Mouse (Mus musculus): ENCODE measurements around the gene Lyst.
"Not testable (repeated sequence)": the region's sequence is repeated elsewhere in the genome, so short reads cannot be mapped to it uniquely, and the experiment has no call there.

The Lyst gene

DNA sequence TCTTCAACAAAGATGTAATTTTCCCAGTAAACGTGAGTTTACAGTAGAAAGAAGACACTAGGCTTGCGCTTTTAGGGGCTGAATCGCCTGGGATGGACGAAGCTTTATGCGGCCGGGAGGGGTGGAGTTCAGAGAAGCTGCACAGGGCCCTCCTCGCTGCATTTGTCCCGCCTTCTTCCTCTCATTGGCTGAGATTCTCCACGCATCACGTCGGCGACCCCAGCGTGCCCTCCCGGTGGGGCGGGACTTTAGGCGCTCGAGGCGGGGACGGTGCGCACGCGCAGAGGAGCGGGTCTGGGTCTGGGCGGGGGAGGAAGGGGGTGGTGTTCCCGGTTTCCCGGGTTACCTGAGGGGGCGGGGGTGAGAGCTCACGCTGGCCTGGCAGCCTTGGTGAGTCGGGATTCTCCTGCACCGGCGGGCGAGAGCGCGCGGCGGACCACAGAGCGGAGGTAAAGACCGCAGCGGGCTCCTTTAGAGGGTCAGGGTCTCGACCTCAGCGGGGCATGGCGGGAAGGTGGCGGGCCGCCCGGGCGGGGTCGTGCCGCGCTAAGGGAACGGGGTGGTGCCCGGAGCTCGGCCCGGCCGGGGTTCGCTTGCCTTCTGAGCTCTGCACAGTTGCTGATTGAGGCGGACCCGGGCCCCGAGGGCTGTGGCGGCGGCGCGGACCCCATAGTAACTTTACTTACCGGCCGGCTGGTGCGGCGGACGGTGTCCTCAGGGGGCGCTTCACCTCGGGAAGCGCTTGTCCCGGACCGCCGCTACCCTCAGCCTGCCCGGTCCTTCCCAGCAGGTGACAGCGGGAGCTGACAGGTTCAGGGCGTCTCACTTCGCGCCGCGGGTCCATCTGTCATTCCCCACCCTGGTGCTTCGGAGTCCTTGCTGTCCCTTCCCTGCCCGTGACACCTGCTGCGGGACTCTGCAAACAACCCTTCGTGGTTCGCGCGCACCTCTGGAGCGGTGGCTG is at the start of gene Lyst:
TSS of gene Lyst (plus strand) at position 350 of the 964 bp plus-strand sequence.
- peak; percentile 100 for DNase-seq

DNA sequence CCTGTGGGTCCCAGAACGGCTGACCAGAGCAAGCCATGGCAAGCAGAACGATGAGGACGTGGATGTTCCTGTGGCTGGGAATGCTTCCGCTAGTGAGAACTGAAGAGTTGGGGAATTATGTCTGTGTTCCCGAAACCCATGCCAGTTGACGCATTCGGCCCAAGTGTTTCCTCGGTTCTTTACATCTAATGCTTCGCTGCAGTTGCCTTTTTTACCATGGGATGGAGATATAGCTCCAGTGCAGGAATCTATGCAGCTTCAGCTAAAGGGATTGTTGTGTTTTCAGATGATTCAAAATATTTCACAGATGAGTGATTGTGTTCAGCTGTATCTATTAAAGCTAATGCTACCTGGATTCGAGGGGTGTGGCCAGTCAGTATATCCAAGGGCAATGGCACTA is 47.1 kb upstream of the Lyst start:
- DNase-seq = not testable (repeated sequence)

DNA sequence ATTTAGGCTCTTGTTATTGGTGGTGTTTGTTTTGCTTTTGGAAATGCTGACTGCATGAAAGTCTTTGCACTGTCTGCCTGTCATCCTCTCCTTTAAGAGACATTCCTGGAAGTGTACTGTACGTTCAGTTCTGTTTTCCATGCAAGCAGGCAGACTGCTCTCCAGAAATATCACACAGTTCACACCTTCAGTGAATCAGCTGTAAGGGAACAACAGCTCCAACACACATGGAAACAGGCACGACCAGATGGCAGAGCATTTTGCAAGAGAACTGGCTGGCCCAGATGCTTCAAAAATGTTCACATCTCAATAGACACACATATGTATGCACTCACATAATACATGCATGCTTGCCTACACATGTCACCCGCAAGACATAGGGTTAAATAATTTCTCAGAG is 43.4 kb upstream of the Lyst start:
- peak; percentile 24 for DNase-seq

DNA sequence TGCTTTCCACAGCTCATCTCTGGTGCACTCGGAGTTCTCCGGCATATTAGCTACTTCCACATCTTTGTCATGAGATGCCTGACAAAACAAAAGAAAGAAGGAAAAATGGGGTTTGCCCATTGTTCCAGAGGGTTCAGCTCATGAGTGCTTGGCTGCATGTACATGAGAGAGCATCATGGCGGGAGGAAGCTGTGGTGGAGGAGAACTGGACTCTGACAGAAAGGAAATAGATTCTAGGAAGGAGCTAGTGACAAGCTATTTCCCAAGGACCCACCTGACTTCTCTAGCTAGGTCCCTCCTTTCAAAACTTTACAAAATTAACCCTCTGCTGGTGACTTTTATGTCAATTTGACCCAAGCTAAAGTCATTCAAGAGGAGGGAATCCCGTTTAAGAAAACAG is 42.3 kb upstream of the Lyst start:
- no peak for DNase-seq

DNA sequence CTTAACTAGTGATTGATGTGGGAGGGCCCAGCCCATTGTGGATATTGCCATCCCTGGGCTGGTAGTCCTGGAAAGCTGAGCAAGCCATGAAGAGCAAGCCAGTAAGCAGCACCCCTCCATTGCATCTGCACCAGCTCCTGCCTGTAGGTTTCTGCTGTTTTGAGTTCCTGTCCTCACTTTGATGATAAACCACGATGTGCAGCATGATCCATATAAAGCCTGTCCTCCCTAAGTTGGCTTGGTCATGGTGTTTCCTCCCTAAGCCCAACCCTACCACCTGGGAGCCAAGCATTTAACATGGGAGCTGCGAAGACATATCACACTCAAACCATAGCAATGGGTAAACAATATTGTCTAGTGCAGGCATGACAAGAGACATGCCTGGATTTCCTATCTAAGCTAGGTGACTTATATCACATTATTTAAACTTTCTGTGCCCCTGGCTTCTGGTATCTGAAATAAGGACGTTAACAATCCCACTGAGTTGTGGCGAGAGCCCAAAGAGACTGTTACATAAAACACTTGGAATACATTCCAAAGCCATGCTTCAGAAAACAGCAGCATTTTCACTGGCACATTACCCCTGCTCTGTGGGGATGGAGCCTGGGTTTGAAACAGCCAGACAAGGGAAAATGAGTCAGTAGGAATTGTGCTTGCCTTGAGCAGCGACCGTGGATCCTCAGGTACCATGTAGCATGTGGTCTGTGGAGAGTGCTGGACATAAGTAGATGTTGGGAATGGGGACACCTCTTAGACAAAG is 41.6 kb upstream of the Lyst start:
- no peak for DNase-seq

DNA sequence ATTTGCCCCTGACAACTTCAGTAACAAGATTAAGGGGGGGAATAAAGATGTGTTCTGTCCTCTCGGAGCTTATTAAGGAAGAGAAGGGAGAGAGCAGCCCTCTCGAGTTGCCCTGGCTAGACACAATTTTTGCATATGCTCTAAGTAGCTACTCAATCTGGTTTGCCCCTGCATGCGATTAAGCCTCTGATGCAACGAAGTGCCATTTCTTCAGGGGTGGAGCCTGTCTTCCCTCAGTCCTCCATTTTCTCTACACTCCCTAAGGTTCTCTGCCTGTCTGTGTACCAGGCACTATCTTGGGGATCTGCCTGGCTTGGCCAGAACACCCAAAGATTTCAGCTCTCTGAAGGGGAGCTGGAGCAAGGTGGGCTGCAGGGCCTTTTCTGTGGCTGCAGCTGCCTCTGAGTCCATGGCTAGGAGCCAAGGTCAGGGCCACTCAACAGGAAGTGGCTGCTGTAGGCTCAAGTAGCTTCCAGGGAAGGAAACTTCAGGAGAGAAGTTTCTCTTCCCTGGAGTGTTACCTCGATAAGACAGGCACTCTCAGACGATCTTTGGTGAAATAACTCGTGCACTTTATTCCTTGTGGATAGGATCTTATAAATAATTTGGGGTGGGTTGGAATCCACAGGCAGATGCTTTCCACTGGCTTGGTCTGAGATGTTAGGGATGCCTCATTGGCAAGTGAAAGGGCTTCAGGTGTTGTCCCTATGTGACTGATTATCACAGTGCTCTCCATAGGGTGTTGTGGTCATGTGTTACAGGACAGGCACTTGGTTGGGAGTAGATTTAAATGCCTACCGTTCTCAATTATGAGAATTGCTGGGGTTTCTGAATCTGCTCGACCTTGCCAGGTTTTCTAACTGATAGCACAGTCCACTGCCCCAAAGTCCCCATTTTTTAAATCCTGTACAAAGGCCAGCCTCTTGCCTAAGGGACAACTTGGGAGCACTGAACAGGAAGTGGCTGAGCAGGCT is 40.2 kb upstream of the Lyst start:
- no peak for DNase-seq

DNA sequence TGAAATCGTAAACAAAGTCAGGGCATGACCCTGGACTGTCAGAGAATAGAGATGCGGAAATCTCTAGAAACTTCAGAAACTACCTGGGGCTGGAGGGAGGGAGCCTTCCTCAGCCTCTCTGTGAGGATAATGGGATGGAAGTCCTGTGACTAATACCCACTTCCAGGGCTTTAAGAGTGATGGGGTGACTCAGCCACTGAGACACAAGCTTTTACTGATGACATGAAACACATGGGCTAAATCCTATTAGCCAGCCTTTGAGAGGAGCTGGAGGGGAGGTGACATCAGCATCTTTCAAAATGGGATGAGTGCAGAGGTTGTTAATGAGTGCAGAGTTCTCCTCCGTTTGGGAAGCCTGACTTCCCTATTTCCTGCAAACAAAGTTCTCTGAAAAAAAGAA is 38.2 kb upstream of the Lyst start:
- DNase-seq = no peak

DNA sequence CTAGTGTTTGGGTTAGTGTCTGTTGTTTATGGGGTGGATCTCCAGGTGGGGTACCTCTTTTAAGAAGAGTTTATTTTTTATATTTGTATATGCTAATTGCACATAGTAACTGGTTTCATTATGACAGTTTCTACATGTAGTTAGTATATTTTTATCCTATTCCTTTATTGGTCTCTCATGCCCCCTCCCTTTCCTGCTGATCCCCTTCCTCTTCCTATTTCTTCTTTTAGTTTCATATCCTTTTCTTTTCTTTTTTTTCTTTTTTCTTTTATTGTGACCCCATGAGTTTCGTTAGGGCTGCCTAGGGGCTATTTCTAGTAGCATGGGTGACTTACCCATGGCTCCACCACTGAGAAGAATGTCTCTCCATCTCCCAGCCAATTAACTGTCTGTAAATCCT is 36.5 kb upstream of the Lyst start:
- DNase-seq = no peak

DNA sequence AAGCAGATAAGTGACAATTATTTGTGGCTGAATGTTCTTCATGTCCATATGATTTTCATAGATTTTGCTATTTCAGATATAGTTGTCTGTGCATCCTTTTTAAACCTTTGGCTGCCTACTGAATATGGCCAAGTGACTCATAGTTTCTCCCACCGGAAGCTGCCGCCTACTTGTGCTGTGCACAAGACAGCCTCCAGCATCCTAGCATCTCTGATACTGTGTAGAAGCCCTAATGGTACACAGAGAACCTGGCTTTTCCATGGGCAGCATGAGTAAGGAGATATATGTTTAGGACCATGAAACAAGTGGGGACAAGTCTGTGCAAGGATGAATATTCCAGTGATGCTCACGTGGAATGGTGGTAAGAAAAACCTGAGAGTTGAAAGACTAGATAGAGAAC is 35.0 kb upstream of the Lyst start:
- DNase-seq = no peak

DNA sequence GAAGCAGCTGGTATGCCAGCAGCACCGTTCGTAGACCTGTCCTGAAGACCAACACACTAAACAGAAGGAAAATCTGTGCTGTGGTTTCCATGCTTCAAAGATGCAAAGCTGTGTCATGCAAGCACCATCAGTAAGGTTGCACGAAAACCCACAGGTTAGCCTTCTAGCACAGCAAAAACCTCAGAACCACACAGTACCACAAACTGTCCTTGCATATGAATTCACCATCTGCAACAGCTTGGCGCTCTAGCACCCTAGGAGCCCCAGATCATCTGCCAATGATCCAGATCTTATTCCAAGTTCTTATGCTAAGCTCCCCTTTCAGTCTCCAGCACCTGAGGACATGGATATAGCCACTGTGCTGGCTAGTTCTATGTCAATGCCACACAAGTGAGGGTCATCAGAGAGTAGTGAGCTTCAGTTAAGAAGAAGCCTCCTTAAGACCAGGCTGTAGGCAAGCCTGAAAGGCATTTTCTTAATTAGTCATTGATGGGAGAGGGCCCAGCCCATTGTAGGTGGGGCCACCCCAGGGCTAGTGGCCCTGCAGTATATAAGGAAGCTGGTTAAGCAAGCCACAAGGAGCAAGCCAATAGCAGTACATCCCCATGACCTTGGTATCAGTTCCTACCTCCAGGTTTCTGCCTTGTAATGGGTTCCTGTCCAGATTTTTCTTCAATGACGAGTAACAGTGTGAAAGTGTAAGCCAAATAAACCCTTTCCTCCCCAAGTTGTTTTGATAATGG is 33.0 kb upstream of the Lyst start:
- no peak for DNase-seq

DNA sequence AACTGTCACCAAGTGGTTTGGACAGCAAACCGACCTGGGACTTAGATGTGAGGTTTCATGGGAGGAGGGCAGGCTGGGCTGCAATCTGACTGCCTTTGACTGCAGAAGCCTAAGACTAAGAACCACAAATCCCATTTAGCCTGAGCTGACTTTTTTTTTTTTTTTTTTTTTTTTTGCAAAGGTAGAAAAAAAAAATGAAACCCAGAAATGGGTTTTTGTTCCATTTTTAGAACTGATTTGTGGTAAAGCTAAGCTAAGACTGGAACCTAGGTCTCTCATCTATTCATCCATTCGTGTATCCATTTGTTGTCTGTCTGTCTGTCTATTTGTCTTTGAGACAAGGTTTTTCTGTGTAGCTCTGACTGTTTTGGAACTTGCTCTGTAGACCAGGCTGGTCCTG is 31.9 kb upstream of the Lyst start:
- DNase-seq = no peak

DNA sequence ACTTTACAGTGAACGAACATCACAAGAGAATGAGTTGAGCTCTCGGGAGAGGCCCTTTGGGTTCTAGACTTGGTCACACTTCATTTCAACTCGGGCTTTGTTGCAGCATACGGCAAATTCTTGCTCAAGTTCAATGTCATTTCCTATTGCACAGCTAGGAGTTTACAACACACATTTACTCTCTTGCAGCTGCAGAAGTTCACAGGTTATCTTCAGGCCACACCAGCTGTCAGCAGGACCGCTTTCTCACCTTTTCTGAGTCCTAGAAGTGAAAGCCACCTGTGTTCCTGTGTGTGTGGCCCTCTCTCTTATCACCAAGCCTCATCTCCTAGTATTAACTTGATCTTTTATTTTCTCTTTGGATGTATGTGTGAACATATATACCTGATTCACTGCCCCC is 31.3 kb upstream of the Lyst start:
- no peak for DNase-seq

DNA sequence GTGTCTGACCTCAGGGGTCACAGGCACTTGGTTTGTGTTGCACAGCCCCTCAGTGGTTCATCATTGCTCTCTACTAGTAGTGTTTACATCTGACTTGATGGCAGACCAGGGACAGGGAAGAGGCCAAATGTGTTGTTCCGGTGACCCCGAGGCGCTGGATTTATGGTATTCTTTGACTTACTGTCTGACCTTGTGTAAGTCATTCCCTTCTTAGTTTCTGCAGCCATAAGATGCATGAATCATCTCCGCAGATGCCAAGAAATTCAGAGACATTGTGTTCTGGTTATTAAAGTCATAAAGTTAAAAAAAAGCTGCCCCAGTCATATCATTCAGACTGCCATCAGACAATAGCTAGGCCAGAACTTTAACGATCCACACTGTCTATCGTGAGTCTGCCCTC is 27.6 kb upstream of the Lyst start:
- no peak for DNase-seq

DNA sequence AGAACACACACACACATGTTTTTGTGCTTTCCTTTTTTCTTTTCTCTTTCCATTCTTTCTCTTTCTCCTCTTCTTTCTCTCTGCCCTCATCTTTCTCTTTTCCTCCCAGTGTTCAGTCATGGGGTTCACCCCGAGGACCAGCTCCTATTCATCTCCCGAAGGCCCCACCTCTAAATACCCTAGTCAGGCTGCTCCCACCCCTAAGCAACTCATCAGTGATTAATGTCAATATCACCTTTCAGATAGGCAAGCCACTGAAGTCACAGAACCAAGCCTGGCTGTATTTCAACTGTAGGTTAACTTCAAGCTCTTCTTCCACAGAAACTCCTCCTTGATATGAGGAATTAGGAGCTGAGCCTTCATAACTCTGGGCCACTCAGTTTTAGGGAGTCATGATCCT is 26.1 kb upstream of the Lyst start:
- no peak for DNase-seq

DNA sequence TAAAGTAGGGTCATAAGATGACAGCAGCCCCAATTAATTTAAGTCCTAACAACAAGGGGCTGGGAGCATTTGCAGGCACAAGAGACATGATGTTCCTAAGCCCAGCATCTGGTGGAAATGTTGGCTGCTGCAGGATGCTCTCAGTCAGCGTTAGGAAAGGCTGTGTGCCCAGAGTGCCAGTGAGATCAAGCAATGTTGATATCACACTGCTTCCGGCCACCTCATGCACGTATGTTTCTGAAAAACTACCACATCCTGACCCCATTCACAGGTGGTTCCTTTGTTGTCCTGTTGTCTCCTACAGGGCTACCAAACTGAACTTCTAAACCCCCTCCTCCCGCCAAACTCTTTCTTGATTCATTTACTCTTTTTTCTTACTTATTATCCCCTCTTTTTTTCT is 25.7 kb upstream of the Lyst start:
- DNase-seq = no peak

DNA sequence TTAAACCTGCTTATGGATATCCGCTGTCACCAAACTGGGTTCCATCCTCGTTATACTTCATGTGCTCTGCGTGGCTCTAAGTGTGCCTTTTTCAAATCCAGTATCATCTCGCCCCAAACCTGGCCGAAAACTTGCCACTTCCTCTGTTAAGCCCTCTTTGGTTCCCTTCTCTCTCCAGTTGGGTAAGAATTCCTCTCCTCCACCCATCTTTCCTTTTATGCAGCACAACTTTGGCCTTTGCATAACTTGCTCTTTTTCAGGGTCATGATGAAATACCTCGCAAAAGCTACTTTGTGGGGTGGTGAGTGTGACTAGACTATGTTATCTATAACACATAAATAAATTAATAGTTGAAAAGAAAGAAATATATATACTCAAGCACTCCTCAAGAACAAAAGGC is 22.6 kb upstream of the Lyst start:
- no peak for DNase-seq

DNA sequence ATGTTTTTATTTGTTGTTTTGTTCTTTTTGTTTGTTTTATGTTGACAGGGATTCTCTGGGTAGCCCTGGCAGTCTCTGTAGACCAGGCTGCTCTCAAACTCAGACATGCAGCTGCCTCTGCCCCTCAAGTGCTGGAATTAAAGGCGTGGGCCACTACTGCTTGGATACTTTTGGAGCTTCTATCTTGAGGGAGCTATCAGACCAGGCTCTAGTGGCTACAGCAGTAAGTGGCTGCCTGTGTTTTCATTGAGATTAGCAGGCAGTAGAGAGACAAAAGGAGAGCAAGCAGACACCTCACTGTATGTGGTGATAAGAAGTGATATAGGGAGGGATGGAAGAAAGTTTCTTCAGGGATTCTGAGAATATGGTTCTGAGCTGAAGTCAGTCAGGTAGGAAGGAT is 21.4 kb upstream of the Lyst start:
- DNase-seq = no peak

DNA sequence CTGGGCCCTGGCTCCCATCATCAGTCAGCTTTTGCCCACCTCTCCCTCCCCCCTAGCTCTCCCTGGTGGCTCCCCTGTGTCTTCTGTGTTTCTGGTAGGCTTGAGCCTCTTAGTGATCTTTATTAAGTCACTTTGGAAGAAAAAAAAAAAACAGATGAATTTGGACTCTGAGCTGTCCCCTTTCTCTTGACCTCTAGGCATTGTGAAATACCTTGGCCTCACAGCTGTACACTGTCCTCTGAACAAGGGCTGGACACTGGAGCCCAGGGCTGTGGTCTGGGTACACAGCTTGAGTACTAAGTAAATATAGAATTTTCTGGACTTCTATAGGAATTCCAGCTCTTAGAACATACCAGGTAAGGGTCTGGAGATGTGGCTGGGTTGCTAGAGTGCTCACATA is 20.6 kb upstream of the Lyst start:
- DNase-seq = no peak

DNA sequence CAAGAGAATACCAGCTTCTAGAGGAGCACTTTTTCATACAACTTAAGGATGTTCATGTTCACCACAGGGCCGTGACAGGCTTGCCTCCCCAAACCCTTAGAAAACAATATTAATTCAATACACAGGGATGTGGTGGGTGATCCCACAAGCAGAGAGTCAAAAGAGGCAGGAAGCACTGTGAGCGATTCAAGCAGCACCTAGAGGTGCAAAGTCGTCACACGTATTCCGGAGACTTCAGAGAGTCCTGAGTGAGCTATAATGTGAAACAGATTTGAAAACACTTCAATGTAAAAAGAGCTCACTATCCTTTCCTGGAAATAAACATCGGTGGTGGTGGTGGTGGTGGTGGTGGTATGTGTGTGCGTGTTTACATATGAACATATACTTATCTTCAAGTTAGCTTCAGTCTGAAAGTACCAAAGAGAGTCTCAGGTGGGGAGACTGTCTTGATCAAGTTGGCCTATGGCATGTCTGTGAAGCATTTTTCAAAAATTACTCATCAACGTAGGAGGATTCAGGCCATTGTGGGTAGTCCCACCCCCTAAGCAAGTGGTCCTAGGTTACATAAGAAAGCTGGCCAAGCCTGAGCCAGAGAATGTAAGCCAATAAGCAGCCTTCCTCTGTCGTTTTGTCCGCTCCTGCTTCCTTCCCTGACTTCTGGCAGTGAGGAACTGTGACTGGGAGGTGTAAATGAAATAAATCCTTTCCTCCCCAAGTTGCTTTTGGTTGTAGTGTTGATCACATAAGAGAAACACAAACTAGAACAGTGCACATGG is 17.9 kb upstream of the Lyst start:
- DNase-seq = no peak

DNA sequence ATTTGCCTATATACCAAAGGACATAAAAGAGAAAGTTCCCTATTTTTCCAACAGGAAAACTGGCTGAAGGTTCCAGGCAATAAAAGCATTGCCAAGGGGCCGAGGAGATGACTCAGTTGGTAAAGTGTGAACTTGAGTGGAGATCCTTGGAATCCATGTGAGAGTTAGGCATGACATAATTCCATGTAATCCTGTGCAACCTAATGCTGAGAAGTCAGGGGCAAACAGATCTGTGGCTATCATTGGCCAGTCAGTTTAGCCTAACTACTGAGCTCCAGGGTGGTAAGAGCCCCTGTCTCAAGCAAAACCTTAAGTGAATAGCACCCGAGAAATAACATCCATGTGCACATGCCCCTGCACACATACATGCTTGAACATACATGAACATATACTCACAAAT is 17.3 kb upstream of the Lyst start:
- no peak for DNase-seq

DNA sequence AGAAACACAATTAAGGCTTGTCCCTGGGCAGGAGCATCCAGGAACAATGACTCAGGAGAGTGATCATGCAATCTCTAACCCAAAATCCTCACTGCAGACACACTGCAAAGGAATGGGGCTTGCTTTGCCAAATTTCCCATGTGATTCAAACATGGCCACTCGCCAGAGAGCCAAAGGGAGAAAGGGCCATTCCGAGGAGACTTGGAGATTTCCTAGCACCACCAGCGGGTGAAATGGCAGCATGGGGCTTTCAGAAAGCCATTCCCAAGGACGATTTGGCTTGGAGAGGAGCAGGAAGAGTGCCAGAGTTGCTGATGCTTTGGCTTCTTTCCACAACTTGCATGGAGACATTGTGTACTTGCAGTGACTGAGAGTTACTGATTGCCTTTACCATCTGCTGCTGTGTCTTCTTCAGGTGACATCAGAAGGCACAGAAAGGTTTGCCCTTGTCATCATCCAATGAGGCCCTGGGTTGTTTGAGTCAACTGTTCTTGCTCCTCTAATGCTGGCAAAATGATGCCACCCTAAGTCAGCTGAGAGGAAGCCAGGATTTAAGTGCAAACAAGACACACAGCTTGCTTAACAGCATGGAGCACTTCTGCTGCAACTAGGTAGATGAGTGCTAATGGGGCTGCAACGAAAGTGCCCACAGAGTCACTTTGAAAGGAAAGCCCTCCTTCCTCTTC is 16.5 kb upstream of the Lyst start:
- peak; percentile 49 for DNase-seq

All from right cerebral cortex, postnatal 4 days (tissue).